Mouse (Mus musculus): ENCODE measurements around the gene Dld. TPM values are rescaled to one million over a fixed set of nuclear protein-coding genes. Genes with fewer than 3 reads are reported as not detected.
A peak's percentile ranks its signal among the peaks of the same experiment; 100 is the strongest.

Dld gene
- total and polyA plus RNA-seq, 2 experiments from 2014 or later = 39.5 to 128 TPM

GRCm38 (mm10) chr12:31312281-31312680 is 39.0 kb downstream of the Dld start:
- no peak overlapping the region for H3K9ac ChIP-seq (replicated peaks; ENCODE audit: low read length)
- H3K4me1 ChIP-seq (ENCODE audit: insufficient read depth, low read length) = peaks cover 3% of the 10 kb centered on the region; the same call in 1 of the 2 replicates
- TF ChIP-seq CTCF (IDR thresholded peaks at IDR 0.05; ENCODE audit: low read depth) = no peak
- no peak overlapping the region for H3K27ac ChIP-seq
- H3K27me3 ChIP-seq (ENCODE audit: insufficient read depth, low read length) = no peaks in the 10 kb centered on the region
- no peaks in the 10 kb centered on the region for H3K36me3 ChIP-seq (ENCODE audit: insufficient read depth, low read length)
- ATAC-seq (no peak), DNase-seq (ENCODE audit: low spot score) (no peak)
- H3K9me3 ChIP-seq (ENCODE audit: low read length) = no peaks in the 10 kb centered on the region
- no peak overlapping the region for H3K4me3 ChIP-seq (ENCODE audit: low read length)
- 81% methylated on average over 5 of the region's 5 CpGs for WGBS
- no peak overlapping the region for H3K4me2 ChIP-seq (ENCODE audit: low read depth, low read length)

GRCm38 (mm10) chr12:31311671-31312265 is 39.5 kb downstream of the Dld start:
- Histone ChIP-seq H3K9me3 (ENCODE audit: low read length) (no peaks in the 10 kb centered on the region), H3K9ac (replicated peaks; ENCODE audit: low read length) (no peak overlapping the region), H3K4me2 (ENCODE audit: low read depth, low read length) (no peak overlapping the region), H3K4me1 (ENCODE audit: insufficient read depth, low read length) (peaks cover 3% of the 10 kb centered on the region; the same call in 1 of the 2 replicates), H3K36me3 (ENCODE audit: insufficient read depth, low read length) (no peaks in the 10 kb centered on the region), H3K4me3 (ENCODE audit: low read length) (no peak overlapping the region), H3K27ac (no peak overlapping the region), H3K27me3 (ENCODE audit: insufficient read depth, low read length) (no peaks in the 10 kb centered on the region)
- ATAC-seq (no peak), DNase-seq (ENCODE audit: low spot score) (no peak)
- 74% methylated on average over 9 of the region's 9 CpGs for WGBS
- TF ChIP-seq CTCF (IDR thresholded peaks at IDR 0.05; ENCODE audit: low read depth) = no peak

GRCm38 (mm10) chr12:31310687-31311086 is 40.6 kb downstream of the Dld start:
- H3K27ac ChIP-seq = no peak overlapping the region
- peak; percentile 13 for DNase-seq (ENCODE audit: low spot score)
- WGBS = 20% methylated on average over 9 of the region's 9 CpGs
- H3K9ac ChIP-seq (replicated peaks; ENCODE audit: low read length) = no peak overlapping the region
- no peak overlapping the region for H3K4me2 ChIP-seq (ENCODE audit: low read depth, low read length)
- H3K9me3 ChIP-seq (ENCODE audit: low read length) = no peaks in the 10 kb centered on the region
- no peak overlapping the region for H3K4me3 ChIP-seq (ENCODE audit: low read length)
- no peak for ATAC-seq
- H3K4me1 ChIP-seq (ENCODE audit: insufficient read depth, low read length) = peaks cover 3% of the 10 kb centered on the region; the same call in 1 of the 2 replicates
- no peaks in the 10 kb centered on the region for H3K36me3 ChIP-seq (ENCODE audit: insufficient read depth, low read length)
- TF ChIP-seq CTCF (IDR thresholded peaks at IDR 0.05; ENCODE audit: low read depth) = no peak
- H3K27me3 ChIP-seq (ENCODE audit: insufficient read depth, low read length) = no peaks in the 10 kb centered on the region

- H3K4me1 ChIP-seq (ENCODE audit: insufficient read depth, low read length) = peaks cover 3% of the 10 kb centered on the region; the same call in 1 of the 2 replicates
- no peak for ATAC-seq
- no peak overlapping the region for H3K9ac ChIP-seq (replicated peaks; ENCODE audit: low read length)
- DNase-seq (ENCODE audit: low spot score) = no peak
- H3K27me3 ChIP-seq (ENCODE audit: insufficient read depth, low read length) = no peaks in the 10 kb centered on the region
- no peak overlapping the region for H3K4me2 ChIP-seq (ENCODE audit: low read depth, low read length)
- no peaks in the 10 kb centered on the region for H3K36me3 ChIP-seq (ENCODE audit: insufficient read depth, low read length)
- TF ChIP-seq CTCF (IDR thresholded peaks at IDR 0.05; ENCODE audit: low read depth) = no peak
- H3K27ac ChIP-seq = no peak overlapping the region
- H3K9me3 ChIP-seq (ENCODE audit: low read length) = no peaks in the 10 kb centered on the region
- no peak overlapping the region for H3K4me3 ChIP-seq (ENCODE audit: low read length)
- 86% methylated on average over 8 of the region's 8 CpGs for WGBS
These were observed 43.5 kb downstream of the Dld start for GRCm38 (mm10) chr12:31307756-31308155.

GRCm38 (mm10) chr12:31307011-31307410 is 44.2 kb downstream of the Dld start:
- no peaks in the 10 kb centered on the region for H3K36me3 ChIP-seq (ENCODE audit: insufficient read depth, low read length)
- no peaks in the 10 kb centered on the region for H3K27me3 ChIP-seq (ENCODE audit: insufficient read depth, low read length)
- ATAC-seq (0 out of 2 replicates have a peak, but pooled peaks have one; percentile 28), DNase-seq (ENCODE audit: low spot score) (no peak)
- peaks cover 3% of the 10 kb centered on the region; the same call in 1 of the 2 replicates for H3K4me1 ChIP-seq (ENCODE audit: insufficient read depth, low read length)
- WGBS = 82% methylated on average over 8 of the region's 8 CpGs
- no peak overlapping the region for H3K27ac ChIP-seq
- no peak for TF ChIP-seq CTCF (IDR thresholded peaks at IDR 0.05; ENCODE audit: low read depth)
- no peak overlapping the region for H3K9ac ChIP-seq (replicated peaks; ENCODE audit: low read length)
- H3K4me3 ChIP-seq (ENCODE audit: low read length) = no peak overlapping the region
- H3K9me3 ChIP-seq (ENCODE audit: low read length) = no peaks in the 10 kb centered on the region
- H3K4me2 ChIP-seq (ENCODE audit: low read depth, low read length) = no peak overlapping the region

- Histone ChIP-seq H3K27me3 (ENCODE audit: insufficient read depth, low read length) (no peaks in the 10 kb centered on the region), H3K27ac (no peak overlapping the region), H3K4me1 (ENCODE audit: insufficient read depth, low read length) (peaks cover 3% of the 10 kb centered on the region; the same call in 1 of the 2 replicates), H3K4me2 (ENCODE audit: low read depth, low read length) (no peak overlapping the region), H3K9ac (replicated peaks; ENCODE audit: low read length) (no peak overlapping the region), H3K4me3 (ENCODE audit: low read length) (no peak overlapping the region), H3K9me3 (ENCODE audit: low read length) (no peaks in the 10 kb centered on the region), H3K36me3 (ENCODE audit: insufficient read depth, low read length) (no peaks in the 10 kb centered on the region)
- 58% methylated on average over 5 of the region's 5 CpGs for WGBS
- no peak for ATAC-seq
- DNase-seq (ENCODE audit: low spot score) = peak; percentile 46
- no peak for TF ChIP-seq CTCF (IDR thresholded peaks at IDR 0.05; ENCODE audit: low read depth)
These were observed 45.1 kb downstream of the Dld start for GRCm38 (mm10) chr12:31306075-31306675.
